Mouse (Mus musculus): ENCODE measurements around the gene Odf3l2.

DNA sequence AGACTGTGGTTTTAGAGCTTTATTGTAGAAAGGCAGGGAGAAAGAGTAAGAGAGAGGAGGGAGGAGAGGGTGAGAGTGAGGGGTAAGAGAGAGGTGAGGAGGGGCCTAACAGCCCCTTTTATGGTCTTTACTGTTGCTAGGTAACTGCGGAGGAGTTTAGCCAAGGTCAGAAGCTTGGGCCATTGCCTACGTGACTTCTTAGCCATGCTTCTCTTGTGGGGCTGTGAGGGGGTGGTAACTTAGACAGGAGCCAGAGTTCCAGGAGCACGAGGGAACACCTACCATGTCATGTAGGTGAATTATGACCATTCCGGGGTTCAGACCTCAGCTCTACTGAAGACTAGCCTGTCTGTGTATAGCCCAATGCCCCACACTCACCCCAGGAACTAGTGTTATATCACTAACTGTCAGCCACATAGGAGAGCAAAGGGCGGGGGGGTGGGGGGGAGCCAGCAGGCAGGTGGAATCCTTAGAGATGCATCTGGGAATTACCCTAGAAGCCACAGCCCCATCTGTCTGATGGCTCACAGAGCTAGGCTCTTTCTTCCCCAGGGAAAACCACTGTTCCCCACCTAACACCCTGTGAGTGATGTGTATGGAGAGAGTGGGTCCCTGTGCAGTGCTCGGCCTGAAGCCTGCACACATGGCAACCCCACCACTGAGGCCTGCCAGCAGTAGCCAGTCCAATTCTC, 26.0 kb upstream of the Odf3l2 start:
- TF ChIP-seq POLR2A (IDR thresholded peaks at IDR 0.05; ENCODE audit: control insufficient read depth in 1 of 2, insufficient read depth in 1 of 2, low read depth in 1 of 2, low read length in 2 of 2, poor library complexity in 1 of 2) = no peak
- no peak for TF ChIP-seq CTCF (IDR thresholded peaks at IDR 0.05 in 2 of 3, conservative IDR thresholded peaks at IDR 0.05 in 1 of 3; ENCODE audit: control insufficient read depth in 1 of 3, insufficient read depth in 1 of 3, low read depth in 2 of 3, low read length in 3 of 3, poor library complexity in 1 of 3, severe bottlenecking in 1 of 3)
- TF ChIP-seq MYC (IDR thresholded peaks at IDR 0.05; ENCODE audit: low read depth, low read length) = no peak
- TF ChIP-seq GATA1 (IDR thresholded peaks at IDR 0.05; ENCODE audit: low read depth, low read length) = no peak
- TF ChIP-seq KAT2A (conservative IDR thresholded peaks at IDR 0.05; ENCODE audit: low read depth, low read length) = no peak
- TF ChIP-seq USF1 (IDR thresholded peaks at IDR 0.05; ENCODE audit: low read depth, low read length) = no peak
- TF ChIP-seq MEF2A (IDR thresholded peaks at IDR 0.05; ENCODE audit: extremely low read depth, insufficient replicate concordance, low read depth, low read length, poor library complexity, severe bottlenecking) = no peak
- no peak for TF ChIP-seq NELFE (IDR thresholded peaks at IDR 0.05; ENCODE audit: low read depth, low read length)
- TF ChIP-seq JUND (IDR thresholded peaks at IDR 0.05; ENCODE audit: low read depth, low read length) = no peak
- no peak for TF ChIP-seq MAX (IDR thresholded peaks at IDR 0.05; ENCODE audit: low read length)
- TF ChIP-seq NRF1 (IDR thresholded peaks at IDR 0.05; ENCODE audit: insufficient read depth, low read depth, low read length, poor library complexity, severe bottlenecking) = no peak
- no peak for TF ChIP-seq MAZ (IDR thresholded peaks at IDR 0.05; ENCODE audit: low read depth, low read length)

All from MEL (cell line).